ENCODE assay signal across 8 mouse cellular contexts in genomic region chr14:24486773-24487227, GRCm38 (mm10). TPM values are rescaled to one million over a fixed set of nuclear protein-coding genes. Genes with fewer than 3 reads are reported as not detected.
DNase-seq lines count a peak whose midpoint lies in the region; ATAC-seq and TF ChIP-seq lines count a peak whose summit lies in the region.

Gene Polr3a (minus strand): TSS chr14:24487058.
Gene Rps24 (plus strand): TSS chr14:24487125.

- no peak within 1 kb of the TSS for H3K27ac ChIP-seq in heart, embryonic 15.5 days
- no peak within 1 kb of the TSS for H3K27ac ChIP-seq in liver, embryonic 14.5 days
- H3K27ac ChIP-seq in neural tube, embryonic 11.5 days (ENCODE audit: low read depth, low read length): no peak within 1 kb of the TSS
- peak within 1 kb of the TSS; percentile 76 for H3K27ac ChIP-seq in stomach, postnatal 0 days (replicated peaks)

- H3K9ac ChIP-seq in heart, embryonic 15.5 days: peak within 1 kb of the TSS; percentile 86
- H3K9ac ChIP-seq in liver, embryonic 14.5 days (replicated peaks): peak within 1 kb of the TSS; percentile 77
- peak within 1 kb of the TSS; percentile 63 for H3K9ac ChIP-seq in neural tube, embryonic 11.5 days (ENCODE audit: low read length)
- peak within 1 kb of the TSS; percentile 92 for H3K9ac ChIP-seq in stomach, postnatal 0 days (ENCODE audit: low read length)

- H3K36me3 ChIP-seq in heart, embryonic 15.5 days: peaks cover 27% of the 10 kb centered on the region
- H3K36me3 ChIP-seq in liver, embryonic 14.5 days (replicated peaks; ENCODE audit: control insufficient read depth, insufficient read depth, low read depth): peaks cover 21% of the 10 kb centered on the region
- H3K36me3 ChIP-seq in neural tube, embryonic 11.5 days (ENCODE audit: control insufficient read depth, insufficient read depth, low read length): peaks cover under 1% of the 10 kb centered on the region; the same call in 1 of the 2 replicates
- H3K36me3 ChIP-seq in stomach, postnatal 0 days (ENCODE audit: control insufficient read depth, insufficient read depth, low read length): peaks cover 2% of the 10 kb centered on the region

- H3K4me2 ChIP-seq in heart, embryonic 15.5 days: peak within 1 kb of the TSS; percentile 76
- peak within 1 kb of the TSS; percentile 80 for H3K4me2 ChIP-seq in liver, embryonic 14.5 days (ENCODE audit: low read depth)
- H3K4me2 ChIP-seq in neural tube, embryonic 11.5 days (ENCODE audit: low read depth): peak within 1 kb of the TSS; percentile 77
- H3K4me2 ChIP-seq in stomach, postnatal 0 days (replicated peaks; ENCODE audit: low read depth): peak within 1 kb of the TSS; percentile 65

- H3K4me1 ChIP-seq in heart, embryonic 15.5 days (replicated peaks): peaks cover 16% of the 10 kb centered on the region
- peaks cover 7 to 16% of the 10 kb centered on the region in 2 experiments; a peak in 3 of 4 replicates for H3K4me1 ChIP-seq in liver, embryonic 14.5 days (replicated peaks; ENCODE audit: control insufficient read depth in 2 of 2, insufficient read depth in 2 of 2, low read length in 1 of 2)
- H3K4me1 ChIP-seq in neural tube, embryonic 11.5 days (ENCODE audit: control insufficient read depth, insufficient read depth, low read length): peaks cover 10% of the 10 kb centered on the region
- no peaks in the 10 kb centered on the region; the same call in 1 of the 2 replicates for H3K4me1 ChIP-seq in stomach, postnatal 0 days (replicated peaks; ENCODE audit: control insufficient read depth, insufficient read depth)

- peak; percentile 96 for TF ChIP-seq CTCF in liver, embryonic 14.5 days (IDR thresholded peaks at IDR 0.05; ENCODE audit: low read depth)
- TF ChIP-seq CTCF in stomach, postnatal 0 days (IDR thresholded peaks at IDR 0.05; ENCODE audit: low read depth): peak; percentile 94

- H3K4me3 ChIP-seq in heart, embryonic 15.5 days: peak within 1 kb of the TSS; percentile 87
- H3K4me3 ChIP-seq in liver, embryonic 14.5 days (ENCODE audit: insufficient read depth in 1 of 2, low read depth in 2 of 2, low read length in 2 of 2): peak within 1 kb of the TSS; percentile 71 to 90
- peak within 1 kb of the TSS; percentile 69 for H3K4me3 ChIP-seq in neural tube, embryonic 11.5 days (ENCODE audit: low read depth, low read length)
- H3K4me3 ChIP-seq in stomach, postnatal 0 days (ENCODE audit: low read depth, low read length): peak within 1 kb of the TSS; percentile 80

- TF ChIP-seq EP300 in liver, embryonic 14.5 days (IDR thresholded peaks at IDR 0.05; ENCODE audit: low read depth): 0 out of 2 replicates have a peak, but pooled peaks have one; percentile 29
- peak; percentile 16 for TF ChIP-seq EP300 in stomach, postnatal 0 days (optimal IDR thresholded peaks at IDR 0.05)

- peak; percentile 70 for DNase-seq in c-Kit-negative CD71-positive TER-119-positive erythroid progenitor cells, embryonic 14.5 days (ENCODE audit: low read depth, low spot score)
- DNase-seq in fibroblast of lung, adult 2 months (ENCODE audit: low read depth): peak; percentile 67
- peak; percentile 93 to 97 for DNase-seq in kidney, postnatal 25 days
- DNase-seq in liver, embryonic 14.5 days (ENCODE audit: low read depth in 3 of 3, low spot score in 3 of 3): peak; percentile 78 to 81 (median 78)
- DNase-seq in neural tube, embryonic 11.5 days (ENCODE audit: low spot score): peak; percentile 94
- peak; percentile 92 for DNase-seq in stomach, postnatal 0 days (ENCODE audit: low spot score)

- under 1% methylated on average over 30 of the region's 30 CpGs for WGBS in heart, embryonic 15.5 days
- WGBS in liver, embryonic 14.5 days (ENCODE audit: insufficient replicate concordance): under 1% methylated on average over 30 of the region's 30 CpGs
- under 1% methylated on average over 30 of the region's 30 CpGs for WGBS in neural tube, embryonic 11.5 days
- WGBS in stomach, postnatal 0 days: under 1% methylated on average over 30 of the region's 30 CpGs

- peak; percentile 61 for ATAC-seq in CD4-positive, CD25-positive, alpha-beta regulatory T cell, adult 4 months
- peak; percentile 29 for ATAC-seq in heart, embryonic 15.5 days (replicated peaks; ENCODE audit: insufficient number of reproducible peaks, insufficient read depth, low FRiP score, low read depth)
- peak; percentile 59 for ATAC-seq in liver, embryonic 14.5 days (ENCODE audit: insufficient read depth)
- ATAC-seq in neural tube, embryonic 11.5 days (ENCODE audit: insufficient read depth, low FRiP score, low TSS enrichment): peak; percentile 56
- ATAC-seq in stomach, postnatal 0 days (ENCODE audit: low FRiP score, low TSS enrichment): peak; percentile 77

- no peaks in the 10 kb centered on the region for H3K27me3 ChIP-seq in heart, embryonic 15.5 days
- no peaks in the 10 kb centered on the region for H3K27me3 ChIP-seq in liver, embryonic 14.5 days (ENCODE audit: control insufficient read depth, insufficient read depth, low read length)
- no peaks in the 10 kb centered on the region for H3K27me3 ChIP-seq in neural tube, embryonic 11.5 days (ENCODE audit: control insufficient read depth, insufficient read depth, low read length)
- H3K27me3 ChIP-seq in stomach, postnatal 0 days (ENCODE audit: control insufficient read depth, insufficient read depth, low read length): no peaks in the 10 kb centered on the region

- H3K9me3 ChIP-seq in heart, embryonic 15.5 days (replicated peaks): no peaks in the 10 kb centered on the region
- H3K9me3 ChIP-seq in liver, embryonic 14.5 days (ENCODE audit: control insufficient read depth, low read length): no peaks in the 10 kb centered on the region
- H3K9me3 ChIP-seq in neural tube, embryonic 11.5 days (ENCODE audit: control insufficient read depth, low read length): no peaks in the 10 kb centered on the region
- no peaks in the 10 kb centered on the region for H3K9me3 ChIP-seq in stomach, postnatal 0 days (ENCODE audit: control insufficient read depth, low read length)

RNA-seq across cellular contexts. Expression of gene Polr3a, which starts in this region (rescaled TPM):
- polyA plus RNA-seq in CD4-positive, CD25-positive, alpha-beta regulatory T cell, adult 4 months (2017; shearing (Covaris generic)): 10 to 100 TPM; 18.4 to 26.3 TPM
- 11.9 and 13.5 TPM in 2 replicates for polyA plus RNA-seq in heart, embryonic 15.5 days (2015; fragmentation: Nextera tagmentation; extraction: Ambion mirVana)
- 2.8 and 4.3 TPM in 2 replicates for polyA plus RNA-seq in liver, embryonic 14.5 days (2012; rRNA removed)
- polyA plus RNA-seq in liver, embryonic 14.5 days (2014; fragmentation: Nextera tagmentation; extraction: Ambion mirVana): 4.6 and 5.4 TPM in 2 replicates
- polyA plus RNA-seq in neural tube, embryonic 11.5 days (2014; fragmentation: Nextera tagmentation; extraction: Ambion mirVana): 20.6 and 21.5 TPM in 2 replicates
- 6.3 and 7.0 TPM in 2 replicates for polyA plus RNA-seq in stomach, postnatal 0 days (2015; fragmentation: Nextera tagmentation; extraction: Ambion mirVana)

RNA-seq across cellular contexts. Expression of gene Rps24, which starts in this region (rescaled TPM):
- polyA plus RNA-seq in CD4-positive, CD25-positive, alpha-beta regulatory T cell, adult 4 months (2017; shearing (Covaris generic)): 1,000 to 10,000 TPM; 1,796 to 2,807 TPM
- 442 and 576 TPM in 2 replicates for polyA plus RNA-seq in heart, embryonic 15.5 days (2015; fragmentation: Nextera tagmentation; extraction: Ambion mirVana)
- 1,321 and 1,839 TPM in 2 replicates for polyA plus RNA-seq in liver, embryonic 14.5 days (2012; rRNA removed)
- polyA plus RNA-seq in liver, embryonic 14.5 days (2014; fragmentation: Nextera tagmentation; extraction: Ambion mirVana): 817 and 888 TPM in 2 replicates
- 983 and 1,021 TPM in 2 replicates for polyA plus RNA-seq in neural tube, embryonic 11.5 days (2014; fragmentation: Nextera tagmentation; extraction: Ambion mirVana)
- polyA plus RNA-seq in stomach, postnatal 0 days (2015; fragmentation: Nextera tagmentation; extraction: Ambion mirVana): 1,066 and 1,112 TPM in 2 replicates
